Mouse (Mus musculus): ENCODE data around the gene Pkd1l1.

GRCm38 (mm10) chr11:9014740-9015139 lies 41.7 kb upstream of the Pkd1l1 start:
- TF ChIP-seq POLR2A (IDR thresholded peaks at IDR 0.05; ENCODE audit: control insufficient read depth, low read depth, low read length) (no peak), CTCF (IDR thresholded peaks at IDR 0.05; ENCODE audit: control insufficient read depth, insufficient read depth, insufficient replicate concordance, low read depth, low read length) (no peak)

Measured in testis, adult 2 months (tissue).